Mouse (Mus musculus) liver, embryonic 12.5 days (tissue): ENCODE data around the gene Hoxb9. TPM values are rescaled to one million over a fixed set of nuclear protein-coding genes. Genes with fewer than 3 reads are reported as not detected.
A peak's percentile ranks its signal among the peaks of the same experiment; 100 is the strongest.

Experiments used
- ATAC-seq: fragments of 200-750 bp; cut with Nextera tagmentation; 2 replicates; pipeline ENCODE4 v1.8.0; 2017; ENCODE audit warnings: moderate number of reproducible peaks, mild to moderate bottlenecking, moderate library complexity
- H3K27ac ChIP-seq: fragments of 300-500 bp; sonication (generic); 2 replicates; pipeline ENCODE4 v1.5.1; 2016; ENCODE audit warnings: mild to moderate bottlenecking
- H3K27me3 ChIP-seq: fragments of 300-500 bp; sonication (generic); replicated peaks from 2 replicates; pipeline ENCODE4 v1.6.1; 2016; ENCODE audit warnings: mild to moderate bottlenecking, moderate library complexity
- H3K36me3 ChIP-seq: fragments of 300-500 bp; sonication (generic); 2 replicates; pipeline ENCODE4 v1.6.1; 2016; ENCODE audit warnings: mild to moderate bottlenecking, moderate library complexity
- H3K4me1 ChIP-seq: fragments of 300-500 bp; sonication (generic); 2 replicates; pipeline ENCODE4 v1.6.1; 2016
- H3K4me2 ChIP-seq: fragments of 300-500 bp; sonication (generic); 2 replicates; pipeline ENCODE4 v1.6.1; 2016; ENCODE audit warnings: mild to moderate bottlenecking, moderate library complexity
- H3K4me3 ChIP-seq: fragments of 300-500 bp; sonication (generic); 2 replicates; pipeline ENCODE4 v1.5.1; 2016; ENCODE audit warnings: mild to moderate bottlenecking, moderate library complexity
- H3K9ac ChIP-seq: fragments of 300-500 bp; sonication (generic); 2 replicates; pipeline ENCODE4 v1.6.1; 2016; ENCODE audit warnings: mild to moderate bottlenecking, moderate library complexity
- H3K9me3 ChIP-seq: fragments of 300-500 bp; sonication (generic); replicated peaks from 2 replicates; pipeline ENCODE4 v1.6.1; 2016; ENCODE audit warnings: mild to moderate bottlenecking, moderate library complexity
- WGBS: fragments of 180-500 bp; shearing (Covaris S2); methylation state at CpG from one replicate; pipeline ENCODE4 v1.1.7; 2016; ENCODE audit not compliant: insufficient replicate concordance; 5-methylcytosine and 5-hydroxymethylcytosine counted together
- polyA plus RNA-seq: library from polyadenylated mRNA; unstranded; fragments of >200 nt; fragmentation: Nextera tagmentation; extraction: Ambion mirVana; gene quantifications from 2 replicates; pipeline ENCODE4 v1.2.1, GENCODE M21; 2016

Hoxb9 gene
- polyA plus RNA-seq, 1 experiment from 2014 or later, result not detected

GRCm38 (mm10) chr11:96269869-96270268, 1.4 kb upstream of the Hoxb9 start:
- no peak for ATAC-seq
- no peaks in the 10 kb centered on the region for H3K36me3 ChIP-seq
- H3K27me3 ChIP-seq, result peaks cover 98% of the 10 kb centered on the region
- no peak overlapping the region for H3K4me3 ChIP-seq
- 4% methylated on average over 19 of the region's 19 CpGs for WGBS
- peaks cover 13% of the 10 kb centered on the region; the same call in 1 of the 2 replicates for H3K4me1 ChIP-seq
- no peak overlapping the region for H3K9ac ChIP-seq
- H3K4me2 ChIP-seq, result no peak overlapping the region
- H3K9me3 ChIP-seq, result no peaks in the 10 kb centered on the region
- no peak overlapping the region for H3K27ac ChIP-seq

- Histone ChIP-seq H3K27me3 (peaks cover 98% of the 10 kb centered on the region), H3K27ac (no peak overlapping the region), H3K9ac (no peak overlapping the region), H3K36me3 (no peaks in the 10 kb centered on the region), H3K4me3 (peak overlapping the region; percentile 23), H3K4me1 (peaks cover 13% of the 10 kb centered on the region; the same call in 1 of the 2 replicates), H3K4me2 (peak overlapping the region; percentile 40), H3K9me3 (no peaks in the 10 kb centered on the region)
- WGBS, result 1% methylated on average over 52 of the region's 52 CpGs
- no peak for ATAC-seq
Measured at GRCm38 (mm10) chr11:96271541-96272011, 319 bp downstream of the Hoxb9 start.

GRCm38 (mm10) chr11:96272024-96272921, 1.0 kb downstream of the Hoxb9 start:
- H3K4me3 ChIP-seq, result peak overlapping the region; percentile 23; the same call in 1 of the 2 replicates
- no peaks in the 10 kb centered on the region for H3K36me3 ChIP-seq
- H3K27me3 ChIP-seq, result peaks cover 98% of the 10 kb centered on the region
- ATAC-seq, result no peak
- 0% methylated on average over 56 of the region's 58 CpGs for WGBS
- H3K4me2 ChIP-seq, result no peak overlapping the region
- H3K9me3 ChIP-seq, result no peaks in the 10 kb centered on the region
- H3K4me1 ChIP-seq, result peaks cover 13% of the 10 kb centered on the region; the same call in 1 of the 2 replicates
- H3K27ac ChIP-seq, result no peak overlapping the region
- no peak overlapping the region for H3K9ac ChIP-seq

GRCm38 (mm10) chr11:96274428-96274827, 3.2 kb downstream of the Hoxb9 start:
- ATAC-seq, result no peak
- no peaks in the 10 kb centered on the region for H3K36me3 ChIP-seq
- H3K9me3 ChIP-seq, result no peaks in the 10 kb centered on the region

GRCm38 (mm10) chr11:96275896-96276295, 4.6 kb downstream of the Hoxb9 start:
- H3K9ac ChIP-seq, result no peak overlapping the region
- H3K4me1 ChIP-seq, result peaks cover 12% of the 10 kb centered on the region; the same call in 1 of the 2 replicates
- no peak overlapping the region for H3K4me2 ChIP-seq
- H3K27me3 ChIP-seq, result peaks cover 100% of the 10 kb centered on the region
- no peak for ATAC-seq
- H3K4me3 ChIP-seq, result no peak overlapping the region
- no peak overlapping the region for H3K27ac ChIP-seq
- WGBS, result 14% methylated on average over 4 of the region's 4 CpGs
- no peaks in the 10 kb centered on the region for H3K36me3 ChIP-seq
- no peaks in the 10 kb centered on the region for H3K9me3 ChIP-seq

More at GRCm38 (mm10) chr11:96274428-96274827, 3.2 kb downstream of the Hoxb9 start:
- no peak overlapping the region for H3K27ac ChIP-seq
- WGBS, result 14% methylated on average over 10 of the region's 10 CpGs
- H3K4me2 ChIP-seq, result no peak overlapping the region
- peaks cover 100% of the 10 kb centered on the region for H3K27me3 ChIP-seq
- H3K4me3 ChIP-seq, result no peak overlapping the region
- no peak overlapping the region for H3K9ac ChIP-seq
- peaks cover 13% of the 10 kb centered on the region; the same call in 1 of the 2 replicates for H3K4me1 ChIP-seq

- Histone ChIP-seq H3K4me2 (no peak overlapping the region), H3K4me3 (no peak overlapping the region), H3K9ac (no peak overlapping the region), H3K36me3 (no peaks in the 10 kb centered on the region), H3K27ac (no peak overlapping the region), H3K4me1 (peaks cover 1% of the 10 kb centered on the region; the same call in 1 of the 2 replicates), H3K9me3 (no peaks in the 10 kb centered on the region), H3K27me3 (peaks cover 100% of the 10 kb centered on the region)
- no peak for ATAC-seq
- WGBS, result 4% methylated on average over 35 of the region's 35 CpGs
Measured at GRCm38 (mm10) chr11:96277151-96278044, 6.1 kb downstream of the Hoxb9 start.

- Histone ChIP-seq H3K36me3 (no peaks in the 10 kb centered on the region), H3K4me1 (no peaks in the 10 kb centered on the region), H3K4me3 (no peak overlapping the region), H3K27ac (no peak overlapping the region), H3K9ac (no peak overlapping the region), H3K4me2 (no peak overlapping the region), H3K9me3 (no peaks in the 10 kb centered on the region), H3K27me3 (peaks cover 100% of the 10 kb centered on the region)
- no peak for ATAC-seq
- 15% methylated on average over 14 of the region's 14 CpGs for WGBS
Measured at GRCm38 (mm10) chr11:96278324-96278723, 7.1 kb downstream of the Hoxb9 start.

- H3K27ac ChIP-seq, result no peak overlapping the region
- no peak overlapping the region for H3K4me2 ChIP-seq
Measured at GRCm38 (mm10) chr11:96278773-96279172, 7.5 kb downstream of the Hoxb9 start.

GRCm38 (mm10) chr11:96279421-96280233, 8.4 kb downstream of the Hoxb9 start:
- Histone ChIP-seq H3K4me1 (no peaks in the 10 kb centered on the region), H3K9me3 (no peaks in the 10 kb centered on the region), H3K9ac (no peak overlapping the region), H3K4me2 (no peak overlapping the region), H3K36me3 (no peaks in the 10 kb centered on the region), H3K4me3 (no peak overlapping the region), H3K27me3 (peaks cover 100% of the 10 kb centered on the region), H3K27ac (no peak overlapping the region)
- 5% methylated on average over 31 of the region's 31 CpGs for WGBS
- no peak for ATAC-seq

More at GRCm38 (mm10) chr11:96278773-96279172, 7.5 kb downstream of the Hoxb9 start:
- H3K36me3 ChIP-seq, result no peaks in the 10 kb centered on the region
- no peaks in the 10 kb centered on the region for H3K9me3 ChIP-seq
- peaks cover 100% of the 10 kb centered on the region for H3K27me3 ChIP-seq
- H3K4me1 ChIP-seq, result no peaks in the 10 kb centered on the region
- under 1% methylated on average over 9 of the region's 9 CpGs for WGBS
- no peak overlapping the region for H3K9ac ChIP-seq
- H3K4me3 ChIP-seq, result no peak overlapping the region
- no peak for ATAC-seq

- no peak overlapping the region for H3K27ac ChIP-seq
- H3K4me3 ChIP-seq, result no peak overlapping the region
- peaks cover 100% of the 10 kb centered on the region for H3K27me3 ChIP-seq
- no peak for ATAC-seq
- 18% methylated on average over 8 of the region's 8 CpGs for WGBS
- no peaks in the 10 kb centered on the region for H3K36me3 ChIP-seq
- no peak overlapping the region for H3K9ac ChIP-seq
- H3K4me2 ChIP-seq, result no peak overlapping the region
- H3K4me1 ChIP-seq, result no peaks in the 10 kb centered on the region
- no peaks in the 10 kb centered on the region for H3K9me3 ChIP-seq
Measured at GRCm38 (mm10) chr11:96280399-96281378, 9.4 kb downstream of the Hoxb9 start.
